Comparison of ENCODE assay signal across 8 mouse cellular contexts in the genomic region with DNA sequence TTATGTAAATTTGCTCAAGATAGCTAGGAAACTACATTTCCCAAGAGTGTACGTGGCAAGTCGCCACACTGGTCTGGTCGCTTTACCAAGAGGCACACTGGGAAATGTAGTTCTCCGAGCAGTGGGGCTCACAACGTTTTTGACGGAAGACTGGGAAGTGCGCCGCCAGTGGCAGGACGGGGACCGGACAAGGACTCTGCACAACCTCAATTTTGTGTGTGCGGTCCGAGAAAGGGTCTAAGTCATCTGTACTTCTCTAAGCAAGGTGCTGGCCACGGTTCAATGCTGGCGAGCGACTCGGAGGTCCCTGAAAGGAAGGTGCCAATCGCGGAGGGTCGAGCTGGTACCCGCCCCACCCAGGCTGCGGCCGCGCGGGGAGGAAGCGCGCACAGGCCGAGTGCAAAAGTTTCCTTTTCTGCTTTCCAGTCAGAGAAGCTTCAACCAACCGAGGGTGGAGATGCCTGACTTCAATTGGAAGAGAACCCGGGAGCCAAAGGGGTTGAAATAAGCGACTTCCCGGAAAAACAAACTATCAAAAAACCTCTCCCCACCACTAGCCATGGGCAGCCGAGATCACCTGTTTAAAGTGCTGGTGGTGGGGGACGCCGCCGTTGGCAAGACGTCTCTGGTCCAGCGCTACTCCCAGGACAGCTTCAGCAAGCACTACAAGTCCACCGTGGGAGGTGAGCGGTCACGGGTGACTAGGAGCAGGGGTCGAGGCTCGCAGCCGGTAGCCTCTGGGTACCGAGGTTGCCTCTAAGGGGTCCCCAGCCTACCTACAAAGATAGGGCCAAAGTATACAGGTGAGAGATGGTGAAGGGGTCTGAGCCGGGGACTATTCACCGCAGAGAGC. TPM values are rescaled to one million over a fixed set of nuclear protein-coding genes. Genes with fewer than 3 reads are reported as not detected.
DNase-seq lines count a peak whose midpoint lies in the region; ATAC-seq and TF ChIP-seq lines count a peak whose summit lies in the region.

Rab29 (plus strand) TSS at position 132 of the 853 bp plus-strand sequence.

- peaks cover 0 to 11% of the 10 kb centered on the region in 2 experiments for H3K36me3 ChIP-seq in CH12.LX (replicated peaks in 1 of 2; ENCODE audit: control insufficient read depth in 1 of 2, insufficient read depth in 1 of 2, low read length in 1 of 2)
- H3K36me3 ChIP-seq in forebrain, embryonic 13.5 days (ENCODE audit: poor library complexity, severe bottlenecking), result no peaks in the 10 kb centered on the region
- H3K36me3 ChIP-seq in liver, postnatal 0 days (replicated peaks; ENCODE audit: insufficient read depth, low read length), result peaks cover 2% of the 10 kb centered on the region; the same call in 1 of the 2 replicates
- H3K36me3 ChIP-seq in neural tube, embryonic 14.5 days (ENCODE audit: control insufficient read depth, insufficient read depth, low read length), result no peaks in the 10 kb centered on the region

- H3K4me3 ChIP-seq in CH12.LX (replicated peaks in 1 of 3; ENCODE audit: low read depth in 2 of 3, low read length in 2 of 3, poor library complexity in 1 of 3), result peak within 1 kb of the TSS; percentile 67 to 70 (median 67)
- peak within 1 kb of the TSS; percentile 57 for H3K4me3 ChIP-seq in forebrain, embryonic 13.5 days
- peak within 1 kb of the TSS; percentile 73 for H3K4me3 ChIP-seq in liver, postnatal 0 days (ENCODE audit: low read depth, low read length)
- peak within 1 kb of the TSS; percentile 46 for H3K4me3 ChIP-seq in neural tube, embryonic 14.5 days (ENCODE audit: low read depth, low read length)

- no peaks in the 10 kb centered on the region; the same call in 1 of the 2 replicates for H3K79me2 ChIP-seq in CH12.LX (replicated peaks; ENCODE audit: control insufficient read depth, extremely low read depth, insufficient read depth, poor library complexity, severe bottlenecking)

- peak; percentile 92 for DNase-seq in CH12.LX (ENCODE audit: extremely low read depth)
- DNase-seq in heart, postnatal 10 days, result peak; percentile 95 to 97
- DNase-seq in large intestine, adult 2 months (ENCODE audit: low read depth, low spot score), result peak; percentile 93
- DNase-seq in liver, postnatal 0 days, result peak; percentile 91
- peak; percentile 95 for DNase-seq in testis, postnatal 10 days (ENCODE audit: low spot score)

- TF ChIP-seq CTCF in CH12.LX (conservative IDR thresholded peaks at IDR 0.05 in 1 of 2, IDR thresholded peaks at IDR 0.05 in 1 of 2; ENCODE audit: low read depth in 2 of 2, low read length in 2 of 2), result peak; percentile 47 to 78
- TF ChIP-seq CTCF in liver, postnatal 0 days (IDR thresholded peaks at IDR 0.05; ENCODE audit: low read depth), result peak; percentile 94

- TF ChIP-seq RAD21 in CH12.LX (IDR thresholded peaks at IDR 0.05; ENCODE audit: low read depth, low read length), result no peak; the same call in none of the 2 replicates

- peaks cover 5 to 6% of the 10 kb centered on the region in 2 experiments; a peak in 3 of 4 replicates for H3K4me1 ChIP-seq in CH12.LX (ENCODE audit: control insufficient read depth in 1 of 2, insufficient read depth in 2 of 2)
- peaks cover 6% of the 10 kb centered on the region for H3K4me1 ChIP-seq in forebrain, embryonic 13.5 days
- peaks cover 5% of the 10 kb centered on the region for H3K4me1 ChIP-seq in liver, postnatal 0 days (ENCODE audit: insufficient read depth)
- H3K4me1 ChIP-seq in neural tube, embryonic 14.5 days (ENCODE audit: control insufficient read depth, insufficient read depth, low read length), result peaks cover 4% of the 10 kb centered on the region; the same call in 1 of the 2 replicates

- TF ChIP-seq POLR2A in CH12.LX (IDR thresholded peaks at IDR 0.05; ENCODE audit: low read depth, low read length), result no peak

- no peak within 1 kb of the TSS for H3K27ac ChIP-seq in CH12.LX (ENCODE audit: insufficient read depth, low read depth)
- no peak within 1 kb of the TSS for H3K27ac ChIP-seq in forebrain, embryonic 13.5 days
- H3K27ac ChIP-seq in liver, postnatal 0 days (ENCODE audit: low read depth), result peak within 1 kb of the TSS; percentile 61
- H3K27ac ChIP-seq in neural tube, embryonic 14.5 days (ENCODE audit: low read depth, low read length), result no peak within 1 kb of the TSS

- in situ Hi-C loops in CH12.LX (cut with MboI; ENCODE audit: low pct_ligation_motif_present, low pct_unique_long_range_greater_than_20kb, low sequenced_read_pairs), result no loop called here

- under 1% methylated on average over 46 of the region's 46 CpGs for WGBS in forebrain, embryonic 13.5 days
- whole genome bisulfite sequencing in large intestine, adult 2 months, result 1% methylated on average over 46 of the region's 46 CpGs
- WGBS in liver, postnatal 0 days (ENCODE audit: insufficient replicate concordance), result under 1% methylated on average over 46 of the region's 46 CpGs
- WGBS in neural tube, embryonic 14.5 days, result 1% methylated on average over 46 of the region's 46 CpGs

- peak within 1 kb of the TSS; percentile 57 for H3K9ac ChIP-seq in CH12.LX (ENCODE audit: insufficient read depth, low read depth)
- peak within 1 kb of the TSS; percentile 56 for H3K9ac ChIP-seq in forebrain, embryonic 13.5 days
- H3K9ac ChIP-seq in liver, postnatal 0 days (replicated peaks), result peak within 1 kb of the TSS; percentile 75
- H3K9ac ChIP-seq in neural tube, embryonic 14.5 days (replicated peaks; ENCODE audit: low read depth, low read length), result peak within 1 kb of the TSS; percentile 17; the same call in 1 of the 2 replicates

- intact Hi-C loops in heart, postnatal 10 days (cut with DNase I), result loop anchor here (2.0 kb wide), 1 partner anchor 43 kb away; the partner anchor contains the start of gene Nucks1

- ATAC-seq in cerebellum, adult (ENCODE audit: insufficient number of reproducible peaks, low FRiP score, low TSS enrichment), result peak; percentile 90
- ATAC-seq in forebrain, embryonic 13.5 days, result peak; percentile 98
- peak; percentile 98 for ATAC-seq in liver, postnatal 0 days
- peak; percentile 98 for ATAC-seq in neural tube, embryonic 14.5 days (ENCODE audit: low read depth)

- dilution Hi-C loops in CH12.LX (cut with MboI; ENCODE audit: extremely low pct_ligation_motif_present, extremely low pct_unique_long_range_greater_than_20kb, low sequenced_read_pairs), result loop anchor here (25.0 kb wide), 1 partner anchor 255 kb away; no protein-coding TSS in a partner anchor

- no peaks in the 10 kb centered on the region for H3K27me3 ChIP-seq in CH12.LX (replicated peaks)
- H3K27me3 ChIP-seq in forebrain, embryonic 13.5 days, result 0 out of 2 replicates have a peak, but pooled peaks cover 8% of the 10 kb centered on the region
- no peaks in the 10 kb centered on the region for H3K27me3 ChIP-seq in liver, postnatal 0 days (ENCODE audit: insufficient read depth, low read length)
- no peaks in the 10 kb centered on the region for H3K27me3 ChIP-seq in neural tube, embryonic 14.5 days (ENCODE audit: control insufficient read depth, insufficient read depth, low read length)

- no peaks in the 10 kb centered on the region for H3K9me3 ChIP-seq in CH12.LX (replicated peaks; ENCODE audit: low read length)
- H3K9me3 ChIP-seq in forebrain, embryonic 13.5 days (replicated peaks), result no peaks in the 10 kb centered on the region
- H3K9me3 ChIP-seq in liver, postnatal 0 days (ENCODE audit: low read length), result no peaks in the 10 kb centered on the region
- H3K9me3 ChIP-seq in neural tube, embryonic 14.5 days (ENCODE audit: control insufficient read depth, low read length), result no peaks in the 10 kb centered on the region

- H3K4me2 ChIP-seq in CH12.LX (ENCODE audit: insufficient read depth, low read depth, poor library complexity, severe bottlenecking), result peak within 1 kb of the TSS; percentile 38
- peak within 1 kb of the TSS; percentile 75 for H3K4me2 ChIP-seq in forebrain, embryonic 13.5 days
- peak within 1 kb of the TSS; percentile 75 for H3K4me2 ChIP-seq in liver, postnatal 0 days (ENCODE audit: low read depth, low read length)
- peak within 1 kb of the TSS; percentile 82 for H3K4me2 ChIP-seq in neural tube, embryonic 14.5 days (ENCODE audit: low read depth, low read length)

- no peak for TF ChIP-seq EP300 in CH12.LX (IDR thresholded peaks at IDR 0.05; ENCODE audit: low read length)
- TF ChIP-seq EP300 in liver, postnatal 0 days (IDR thresholded peaks at IDR 0.05; ENCODE audit: low read depth), result no peak

TF ChIP-seq in CH12.LX, 34 proteins besides CTCF, POLR2A, EP300 and RAD21:
- 0 out of 2 replicates have a peak, but pooled peaks have one; percentile 55 for TF ChIP-seq SIN3A (IDR thresholded peaks at IDR 0.05; ENCODE audit: low read length)
- peak; percentile 44 for TF ChIP-seq IRF4 (IDR thresholded peaks at IDR 0.05; ENCODE audit: low read depth, low read length)
- TF ChIP-seq NRF1 (IDR thresholded peaks at IDR 0.05; ENCODE audit: low read depth, low read length), result peak; percentile 50; the same call in 1 of the 2 replicates
- TF ChIP-seq SMC3 (IDR thresholded peaks at IDR 0.05; ENCODE audit: low read depth, low read length), result no peak
- no peak for TF ChIP-seq BHLHE40 (IDR thresholded peaks at IDR 0.05; ENCODE audit: low read depth, low read length)
- TF ChIP-seq HCFC1 (IDR thresholded peaks at IDR 0.05; ENCODE audit: low read depth, low read length), result peak; percentile 99
- TF ChIP-seq ZC3H11A (IDR thresholded peaks at IDR 0.05; ENCODE audit: low read depth, low read length), result no peak
- 0 out of 2 replicates have a peak, but pooled peaks have one; percentile 42 for TF ChIP-seq MAZ (IDR thresholded peaks at IDR 0.05; ENCODE audit: low read depth, low read length)
- TF ChIP-seq KAT2A (IDR thresholded peaks at IDR 0.05; ENCODE audit: insufficient replicate concordance, low read length), result peak; percentile 98; the same call in 1 of the 2 replicates
- TF ChIP-seq JUN (IDR thresholded peaks at IDR 0.05; ENCODE audit: insufficient read depth, low read depth, low read length), result no peak
- TF ChIP-seq GABPA (IDR thresholded peaks at IDR 0.05; ENCODE audit: insufficient replicate concordance, low read depth, low read length), result peak; percentile 87; the same call in 1 of the 2 replicates
- TF ChIP-seq USF1 (IDR thresholded peaks at IDR 0.05; ENCODE audit: low read depth, low read length), result no peak
- no peak for TF ChIP-seq E2F4 (IDR thresholded peaks at IDR 0.05; ENCODE audit: insufficient replicate concordance, low read depth, low read length)
- TF ChIP-seq MYC (IDR thresholded peaks at IDR 0.05; ENCODE audit: low read depth, low read length), result peak; percentile 83
- peak; percentile 67 for TF ChIP-seq ELF1 (IDR thresholded peaks at IDR 0.05; ENCODE audit: low read depth, low read length)

RNA-seq across cellular contexts. Expression of gene Rab29, which starts in this region (rescaled TPM):
- total RNA-seq in CH12.LX (2012; rRNA removed) (10.8 and 11.5 TPM in 2 replicates), CH12.LX (2014; rRNA removed) (16.4 and 17.8 TPM in 2 replicates)
- polyA plus RNA-seq in CH12.LX (2012; ENCODE audit: insufficient read length, low read depth), result 14.8 and 15.6 TPM in 2 replicates
- polyA plus RNA-seq in forebrain, embryonic 13.5 days (2015; fragmentation: Nextera tagmentation; extraction: Ambion mirVana), result 8.5 and 9.2 TPM in 2 replicates
- total RNA-seq in heart, postnatal 10 days (2021), result 10 to 100 TPM; 12.3 to 14.2 TPM
- polyA plus RNA-seq in large intestine, adult 2 months (2012; rRNA removed), result 19.4 and 21.0 TPM in 2 replicates
- 9.0 and 10.3 TPM in 2 replicates for polyA plus RNA-seq in liver, postnatal 0 days (2015; fragmentation: Nextera tagmentation; extraction: Ambion mirVana)
- 3.3 and 8.4 TPM in 2 replicates for polyA plus RNA-seq in neural tube, embryonic 14.5 days (2014; fragmentation: Nextera tagmentation; extraction: Ambion mirVana)

Comparison
In these comparisons a context has a peak if more than half of its experiments do, and no peak if none do; other contexts are left out.
1. H3K9ac ChIP-seq: peak in every context shown above with its lines; median percentile 75 in liver, postnatal 0 days; 57 in CH12.LX; 56 in forebrain, embryonic 13.5 days; 17 in neural tube, embryonic 14.5 days.